Mouse (Mus musculus) heart, embryonic 14.5 days (tissue): ENCODE data around the gene Tec. TPM values are rescaled to one million over a fixed set of nuclear protein-coding genes. Genes with fewer than 3 reads are reported as not detected.

Experiments used
- ATAC-seq: fragments of 200-750 bp; cut with Nextera tagmentation; 2 replicates; pipeline ENCODE4 v1.8.0; 2017; ENCODE audit warnings: low read depth, moderate TSS enrichment; ENCODE audit not compliant: insufficient number of reproducible peaks, insufficient read depth, low FRiP score
- H3K27ac ChIP-seq, 2 experiments: fragments of 200-500 bp in 1 of 2; fragments of 300-500 bp in 1 of 2; sonication (generic) in 1 of 2; replicated peaks in 1 of 2; 2 replicates each; pipeline ENCODE4 v1.5.1; 2012 to 2014; ENCODE audit warnings: low read depth in 2 of 2, low read length in 2 of 2, control low read depth in 1 of 2, mild to moderate bottlenecking in 1 of 2, mixed read lengths in 1 of 2; ENCODE audit not compliant: control insufficient read depth in 1 of 2, insufficient read depth in 1 of 2
- H3K27me3 ChIP-seq: fragments of 300-500 bp; sonication (generic); 2 replicates; pipeline ENCODE4 v1.6.1; 2014; ENCODE audit warnings: mild to moderate bottlenecking, low read length, control low read depth; ENCODE audit not compliant: control insufficient read depth, insufficient read depth
- H3K36me3 ChIP-seq: fragments of 300-500 bp; sonication (generic); 2 replicates; pipeline ENCODE4 v1.6.1; 2014; ENCODE audit warnings: mild to moderate bottlenecking, control low read depth, low read length, mixed read lengths; ENCODE audit not compliant: control insufficient read depth, insufficient read depth
- H3K4me1 ChIP-seq, 2 experiments: fragments of 200-500 bp in 1 of 2; fragments of 300-500 bp in 1 of 2; sonication (generic) in 1 of 2; 2 replicates each; pipeline ENCODE4 v1.6.1; 2012 to 2014; ENCODE audit warnings: low read length in 2 of 2, control low read depth in 1 of 2, mixed read lengths in 1 of 2; ENCODE audit not compliant: control insufficient read depth in 2 of 2, insufficient read depth in 2 of 2
- H3K4me2 ChIP-seq: fragments of 300-500 bp; sonication (generic); 2 replicates; pipeline ENCODE4 v1.6.1; 2014; ENCODE audit warnings: mild to moderate bottlenecking, low read length
- H3K4me3 ChIP-seq, 2 experiments: fragments of 200-500 bp in 1 of 2; fragments of 300-500 bp in 1 of 2; sonication (generic) in 1 of 2; 2 replicates each; pipeline ENCODE4 v1.5.1; 2012 to 2014; ENCODE audit warnings: low read length in 2 of 2, mild to moderate bottlenecking in 2 of 2, control low read depth in 1 of 2, low read depth in 1 of 2, moderate library complexity in 1 of 2; ENCODE audit not compliant: control insufficient read depth in 1 of 2, insufficient read depth in 1 of 2
- H3K9ac ChIP-seq: fragments of 300-500 bp; sonication (generic); 2 replicates; pipeline ENCODE4 v1.6.1; 2014; ENCODE audit warnings: mild to moderate bottlenecking, low read length
- H3K9me3 ChIP-seq: fragments of 300-500 bp; sonication (generic); 2 replicates; pipeline ENCODE4 v1.6.1; 2016; ENCODE audit warnings: low read length, control low read depth; ENCODE audit not compliant: control insufficient read depth
- WGBS: fragments of 180-500 bp; shearing (Covaris S2); extraction: QIAGEN DNeasy Blood & Tissue Kit; methylation state at CpG from one replicate; pipeline ENCODE4 v1.1.7; 2014; 5-methylcytosine and 5-hydroxymethylcytosine counted together
- polyA plus RNA-seq: library from polyadenylated mRNA; unstranded; fragments of >200 nt; fragmentation: Nextera tagmentation; extraction: Ambion mirVana; gene quantifications from 2 replicates; pipeline ENCODE4 v1.2.1, GENCODE M21; 2014

Tec gene
- polyA plus RNA-seq, 1 experiment from 2014 or later, result 17.7 TPM

GRCm38 (mm10) chr5:72791789-72792188 is 76.5 kb downstream of the Tec start:
- Histone ChIP-seq H3K36me3 (no peaks in the 10 kb centered on the region), H3K4me3 (no peak overlapping the region), H3K27ac (no peak overlapping the region), H3K4me1 (peaks cover 8 to 15% of the 10 kb centered on the region in 2 experiments; a peak in 3 of 4 replicates), H3K9ac (no peak overlapping the region), H3K9me3 (no peaks in the 10 kb centered on the region), H3K27me3 (no peaks in the 10 kb centered on the region), H3K4me2 (no peak overlapping the region)
- ATAC-seq, result no peak
- 19% methylated on average over 6 of the region's 6 CpGs for WGBS

DNA sequence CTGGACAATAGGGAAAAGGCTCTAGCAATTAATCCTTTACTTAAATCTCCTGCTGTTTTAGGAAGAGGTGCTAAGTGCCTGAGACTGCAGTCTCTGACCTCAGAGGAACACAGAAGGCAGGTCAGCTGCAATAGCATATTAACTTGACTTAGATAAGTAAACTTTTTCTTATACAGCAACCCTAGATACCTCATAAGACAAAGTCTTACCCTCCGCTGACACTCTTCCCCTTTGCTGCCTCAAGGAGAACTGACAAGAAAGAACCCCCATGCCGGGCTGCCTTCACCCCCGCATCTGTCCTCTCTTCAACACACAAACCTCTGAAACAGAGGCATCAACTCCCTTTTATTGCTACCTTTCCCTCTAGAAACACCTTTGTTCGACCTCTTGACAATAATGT is 76.9 kb downstream of the Tec start:
- no peak overlapping the region for H3K4me3 ChIP-seq
- no peaks in the 10 kb centered on the region for H3K27me3 ChIP-seq
- peaks cover 6 to 13% of the 10 kb centered on the region in 2 experiments; a peak in 2 of 4 replicates for H3K4me1 ChIP-seq
- H3K9ac ChIP-seq, result no peak overlapping the region
- H3K27ac ChIP-seq, result no peak overlapping the region
- H3K36me3 ChIP-seq, result no peaks in the 10 kb centered on the region
- no peak for ATAC-seq
- H3K9me3 ChIP-seq, result no peaks in the 10 kb centered on the region
- WGBS, result 65% methylated on average over 4 of the region's 4 CpGs
- H3K4me2 ChIP-seq, result no peak overlapping the region

DNA sequence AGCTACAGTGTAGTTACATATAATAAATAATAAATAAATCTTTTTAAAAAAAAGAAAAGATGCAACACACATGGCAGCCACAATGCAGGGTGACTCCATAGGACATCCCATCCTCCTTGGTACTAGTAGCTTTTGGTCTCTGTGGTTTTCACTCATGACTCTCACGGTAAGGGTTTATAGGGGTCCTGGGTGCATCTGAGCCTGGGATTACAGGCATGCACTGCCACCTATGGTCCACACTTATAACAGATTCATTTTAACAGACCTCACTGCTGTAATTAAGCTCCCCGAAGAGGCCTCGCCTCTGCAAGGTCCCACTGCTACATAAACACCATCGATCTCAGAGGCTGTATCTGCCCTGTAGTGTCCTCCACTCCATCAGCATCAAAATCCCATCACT is 82.8 kb downstream of the Tec start:
- peaks cover 8% of the 10 kb centered on the region; the same call in 1 of the 2 replicates for H3K36me3 ChIP-seq
- H3K4me1 ChIP-seq, result peaks cover 8 to 13% of the 10 kb centered on the region in 2 experiments; a peak in 3 of 4 replicates
- H3K27me3 ChIP-seq, result no peaks in the 10 kb centered on the region
- no peak overlapping the region for H3K9ac ChIP-seq
- H3K9me3 ChIP-seq, result no peaks in the 10 kb centered on the region
- H3K27ac ChIP-seq, result no peak overlapping the region
- H3K4me3 ChIP-seq, result no peak overlapping the region
- no peak for ATAC-seq
- WGBS, result 70% methylated on average over 4 of the region's 4 CpGs
- no peak overlapping the region for H3K4me2 ChIP-seq

DNA sequence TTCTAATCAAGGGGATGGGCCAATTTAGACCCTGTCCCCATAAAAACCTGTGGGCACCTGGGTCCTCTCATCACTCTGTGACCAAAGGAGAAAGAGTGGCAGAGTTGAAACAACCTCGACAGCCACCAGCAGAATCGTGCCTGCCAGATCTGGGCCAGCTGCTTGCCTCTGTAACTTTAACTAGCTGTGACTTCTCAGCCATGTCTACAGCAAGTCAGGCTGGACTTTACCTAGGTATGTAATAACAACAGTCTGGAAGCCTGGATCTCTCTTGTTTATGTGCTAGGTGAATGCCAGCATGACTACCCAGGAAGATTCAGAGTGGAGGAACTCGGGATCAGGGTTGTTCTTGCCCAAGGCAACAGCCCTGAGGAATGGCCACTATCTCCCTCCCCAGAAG is 83.6 kb downstream of the Tec start:
- no peaks in the 10 kb centered on the region for H3K27me3 ChIP-seq
- no peak overlapping the region for H3K9ac ChIP-seq
- no peak overlapping the region for H3K4me3 ChIP-seq
- H3K36me3 ChIP-seq, result peaks cover 8% of the 10 kb centered on the region; the same call in 1 of the 2 replicates
- 80% methylated on average over 3 of the region's 3 CpGs for WGBS
- no peak overlapping the region for H3K4me2 ChIP-seq
- ATAC-seq, result no peak
- H3K4me1 ChIP-seq, result peaks cover 8 to 13% of the 10 kb centered on the region in 2 experiments; a peak in 3 of 4 replicates
- H3K9me3 ChIP-seq, result no peaks in the 10 kb centered on the region
- no peak overlapping the region for H3K27ac ChIP-seq

- Histone ChIP-seq H3K4me2 (no peak overlapping the region), H3K27ac (no peak overlapping the region), H3K27me3 (no peaks in the 10 kb centered on the region), H3K4me3 (no peak overlapping the region), H3K36me3 (peaks cover 8% of the 10 kb centered on the region; the same call in 1 of the 2 replicates), H3K9me3 (no peaks in the 10 kb centered on the region), H3K4me1 (peaks cover 8 to 13% of the 10 kb centered on the region in 2 experiments; a peak in 3 of 4 replicates), H3K9ac (no peak overlapping the region)
- 73% methylated on average over 8 of the region's 8 CpGs for WGBS
- no peak for ATAC-seq
Observed at GRCm38 (mm10) chr5:72783957-72784356, 84.3 kb downstream of the Tec start.

- Histone ChIP-seq H3K36me3 (peaks cover 8% of the 10 kb centered on the region; the same call in 1 of the 2 replicates), H3K27ac (no peak overlapping the region), H3K4me2 (no peak overlapping the region), H3K4me3 (no peak overlapping the region), H3K4me1 (peaks cover 8 to 13% of the 10 kb centered on the region in 2 experiments; a peak in 3 of 4 replicates), H3K9me3 (no peaks in the 10 kb centered on the region), H3K9ac (no peak overlapping the region), H3K27me3 (no peaks in the 10 kb centered on the region)
- WGBS, result 67% methylated on average over 7 of the region's 7 CpGs
- ATAC-seq, result no peak
Observed at GRCm38 (mm10) chr5:72783123-72783522, 85.2 kb downstream of the Tec start.

DNA sequence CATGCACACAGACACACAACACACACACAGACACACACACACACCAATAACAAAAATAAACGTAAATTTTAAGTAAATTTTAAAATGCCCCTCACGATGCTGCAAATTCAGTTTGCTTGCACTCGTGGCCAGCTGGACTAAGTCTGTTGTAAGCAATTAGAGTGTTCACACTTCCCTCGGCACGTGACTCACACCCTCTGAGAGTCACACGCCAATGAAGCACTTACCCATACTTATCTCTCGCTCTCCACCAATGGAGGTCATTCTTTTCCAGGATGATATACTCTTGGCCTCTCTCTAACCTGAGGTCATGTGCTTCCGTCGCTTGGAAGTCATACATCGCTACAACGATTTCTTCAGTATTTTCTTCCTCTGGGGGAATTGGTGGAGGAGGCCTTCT is 86.5 kb downstream of the Tec start:
- Histone ChIP-seq H3K9ac (no peak overlapping the region), H3K9me3 (no peaks in the 10 kb centered on the region), H3K4me1 (peaks cover 8 to 13% of the 10 kb centered on the region in 2 experiments; a peak in 3 of 4 replicates), H3K27me3 (no peaks in the 10 kb centered on the region), H3K4me3 (no peak overlapping the region), H3K27ac (no peak overlapping the region), H3K36me3 (peaks cover 8% of the 10 kb centered on the region; the same call in 1 of the 2 replicates), H3K4me2 (no peak overlapping the region)
- 53% methylated on average over 11 of the region's 11 CpGs for WGBS
- no peak for ATAC-seq

DNA sequence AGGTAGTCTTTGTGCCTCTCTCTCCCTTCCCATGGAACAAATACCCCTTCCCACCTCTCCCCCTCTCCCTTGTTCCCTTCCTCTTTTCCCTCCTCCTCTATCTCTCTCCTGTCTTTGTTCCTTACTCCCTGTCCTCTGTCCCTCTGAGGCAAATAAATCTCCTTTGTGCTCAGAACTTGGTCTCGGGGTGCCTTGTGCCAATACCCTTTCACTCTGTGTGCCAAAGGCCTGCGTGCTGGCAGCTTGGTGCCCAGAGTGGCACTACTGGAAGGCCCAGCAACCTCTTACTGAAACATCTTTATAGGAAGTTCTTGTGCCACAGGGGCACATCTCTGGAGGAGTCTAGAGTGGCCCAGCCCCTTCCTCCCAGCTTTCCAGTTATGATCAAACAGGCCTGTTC is 91.7 kb downstream of the Tec start:
- WGBS, result 89% methylated on average over 2 of the region's 2 CpGs
- ATAC-seq, result no peak
- H3K27me3 ChIP-seq, result no peaks in the 10 kb centered on the region

More for the DNA sequence above, 91.7 kb downstream of the Tec start:
- Histone ChIP-seq H3K36me3 (0 out of 2 replicates have a peak, but pooled peaks cover 4% of the 10 kb centered on the region), H3K9me3 (no peaks in the 10 kb centered on the region), H3K4me1 (peaks cover under 1% of the 10 kb centered on the region in 2 experiments; a peak in 1 of 4 replicates), H3K9ac (no peak overlapping the region), H3K27ac (no peak overlapping the region), H3K4me3 (no peak overlapping the region), H3K4me2 (no peak overlapping the region)
